Mouse (Mus musculus) urinary bladder, adult 18-20 months (tissue): ENCODE results near the gene Spcs2.
"Not testable (repeated sequence)": the region's sequence is repeated elsewhere in the genome, so short reads cannot be mapped to it uniquely, and the experiment has no call there.

ENCODE experiments used
- DNase-seq, 2 experiments: peaks; one replicate each; pipeline ENCODE4 v3.0.0; 2022; ENCODE audit warnings: low spot score in 2 of 2, mixed read lengths in 2 of 2

The Spcs2 gene

GRCm38 (mm10) chr7:99824649-99825483 lies 38.4 kb downstream of the Spcs2 start:
- DNase-seq, result no peak

GRCm38 (mm10) chr7:99823045-99823663 lies 40.1 kb downstream of the Spcs2 start:
- no peak for DNase-seq

- no peak for DNase-seq
Measured at GRCm38 (mm10) chr7:99822426-99822825, 40.8 kb downstream of the Spcs2 start.

GRCm38 (mm10) chr7:99821953-99822352 lies 41.3 kb downstream of the Spcs2 start:
- no peak for DNase-seq

- DNase-seq, result not testable (repeated sequence)
Measured at GRCm38 (mm10) chr7:99818181-99818725, 45.0 kb downstream of the Spcs2 start.

- DNase-seq, result peak in 1 of 2 experiments; percentile 40
Measured at GRCm38 (mm10) chr7:99813394-99813793, 49.9 kb downstream of the Spcs2 start.

GRCm38 (mm10) chr7:99811661-99812060 lies 51.6 kb downstream of the Spcs2 start:
- no peak for DNase-seq

- no peak for DNase-seq
Measured at GRCm38 (mm10) chr7:99810814-99811213, 52.4 kb downstream of the Spcs2 start.

GRCm38 (mm10) chr7:99807043-99807442 lies 56.2 kb downstream of the Spcs2 start:
- DNase-seq, result not testable (repeated sequence)

- no peak for DNase-seq
Measured at GRCm38 (mm10) chr7:99805340-99805739, 57.9 kb downstream of the Spcs2 start.

- not testable (repeated sequence) for DNase-seq
Measured at GRCm38 (mm10) chr7:99804033-99804432, 59.2 kb downstream of the Spcs2 start.

GRCm38 (mm10) chr7:99803535-99803934 lies 59.7 kb downstream of the Spcs2 start:
- DNase-seq, result no peak

- DNase-seq, result no peak
Measured at GRCm38 (mm10) chr7:99799118-99799517, 64.1 kb downstream of the Spcs2 start.

GRCm38 (mm10) chr7:99797911-99798647 lies 65.2 kb downstream of the Spcs2 start:
- DNase-seq, result peak in 1 of 2 experiments; percentile 24

- DNase-seq, result no peak
Measured at GRCm38 (mm10) chr7:99797261-99797660, 66.0 kb downstream of the Spcs2 start.

- no peak for DNase-seq
Measured at GRCm38 (mm10) chr7:99796471-99796870, 66.8 kb downstream of the Spcs2 start.

GRCm38 (mm10) chr7:99795192-99795981 lies 67.9 kb downstream of the Spcs2 start:
- no peak for DNase-seq

- no peak for DNase-seq
Measured at GRCm38 (mm10) chr7:99794096-99794495, 69.2 kb downstream of the Spcs2 start.

GRCm38 (mm10) chr7:99790816-99791215 lies 72.4 kb downstream of the Spcs2 start:
- no peak for DNase-seq

GRCm38 (mm10) chr7:99788563-99788962 lies 74.7 kb downstream of the Spcs2 start:
- DNase-seq, result no peak

GRCm38 (mm10) chr7:99787935-99788334 lies 75.3 kb downstream of the Spcs2 start:
- no peak for DNase-seq
